Mouse (Mus musculus) forebrain, postnatal 0 days (tissue): ENCODE measurements at regions not wholly inside any gene's neighbourhood (a gene's known extent, or its start where the extent isn't known, plus 50 kb on each side); places are given as distances from the start of the nearest gene placed in this dataset.

ENCODE experiments used
- ATAC-seq: fragments of 200-750 bp; cut with Nextera tagmentation; 2 replicates; pipeline ENCODE4 v1.8.0; 2017; ENCODE audit warnings: mild to moderate bottlenecking, moderate library complexity
- DNase-seq: peaks from one replicate; pipeline ENCODE4 v3.0.0-alpha.2; 2015
- H3K27ac ChIP-seq: fragments of 300-500 bp; sonication (generic); 2 replicates; pipeline ENCODE4 v1.5.1; 2014; ENCODE audit warnings: low read depth, mild to moderate bottlenecking, antibody characterized with exemption, low read length, moderate library complexity, mixed read lengths
- H3K27me3 ChIP-seq: fragments of 300-500 bp; sonication (generic); 2 replicates; pipeline ENCODE4 v1.6.1; 2014; ENCODE audit warnings: mild to moderate bottlenecking, low read length, mixed read lengths; ENCODE audit not compliant: insufficient read depth
- H3K36me3 ChIP-seq: fragments of 300-500 bp; sonication (generic); 2 replicates; pipeline ENCODE4 v1.6.1; 2014; ENCODE audit warnings: mild to moderate bottlenecking, moderate library complexity; ENCODE audit not compliant: insufficient read depth
- H3K4me1 ChIP-seq: fragments of 300-500 bp; sonication (generic); 2 replicates; pipeline ENCODE4 v1.6.1; 2014; ENCODE audit warnings: antibody characterized with exemption; ENCODE audit not compliant: insufficient read depth
- H3K4me2 ChIP-seq: fragments of 300-500 bp; sonication (generic); 2 replicates; pipeline ENCODE4 v1.6.1; 2014; ENCODE audit warnings: low read depth, mild to moderate bottlenecking, moderate library complexity
- H3K4me3 ChIP-seq: fragments of 300-500 bp; sonication (generic); 2 replicates; pipeline ENCODE4 v1.5.1; 2014; ENCODE audit warnings: low read depth, low read length, mixed read lengths
- H3K9ac ChIP-seq: fragments of 300-500 bp; sonication (generic); 2 replicates; pipeline ENCODE4 v1.6.1; 2014; ENCODE audit warnings: mild to moderate bottlenecking
- H3K9me3 ChIP-seq: fragments of 300-500 bp; sonication (generic); 2 replicates; pipeline ENCODE4 v1.6.1; 2016; ENCODE audit warnings: low read length
- CTCF ChIP-seq: sonication (generic); IDR thresholded peaks from 2 replicates; pipeline ENCODE4 v1.5.1; 2016; ENCODE audit warnings: antibody characterized with exemption, control low read depth, low read depth
- WGBS: fragments of 180-500 bp; shearing (Covaris S2); extraction: QIAGEN DNeasy Blood & Tissue Kit; methylation state at CpG from one replicate; pipeline ENCODE4 v1.1.7; 2014; 5-methylcytosine and 5-hydroxymethylcytosine counted together

DNA sequence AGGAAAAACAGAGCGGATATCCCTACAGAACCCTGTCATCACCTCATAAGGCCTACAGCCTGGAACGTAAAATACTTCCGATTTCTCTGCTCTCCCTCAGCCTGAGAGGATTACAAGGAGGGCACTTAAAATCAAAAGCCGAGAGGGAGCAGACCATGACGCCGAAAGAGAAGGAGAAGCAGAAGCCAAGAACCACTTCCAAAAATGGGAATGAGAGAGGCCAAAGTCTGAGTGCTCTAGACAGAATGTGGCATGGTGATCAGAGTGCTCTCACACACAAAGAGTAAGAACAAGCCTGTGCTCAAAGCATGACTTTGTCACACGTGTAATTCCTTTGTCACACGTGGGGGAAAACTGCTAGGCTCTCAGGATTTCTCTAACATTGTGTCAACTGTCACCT is 125.9 kb downstream of the Hlx start:
- no peak overlapping the region for H3K4me3 ChIP-seq
- H3K4me2 ChIP-seq: no peak overlapping the region
- no peaks in the 10 kb centered on the region for H3K4me1 ChIP-seq
- ATAC-seq (no peak), DNase-seq (no peak)
- H3K9me3 ChIP-seq: no peaks in the 10 kb centered on the region
- H3K36me3 ChIP-seq: no peaks in the 10 kb centered on the region
- no peak overlapping the region for H3K27ac ChIP-seq
- 82% methylated on average over 8 of the region's 8 CpGs for WGBS
- no peaks in the 10 kb centered on the region for H3K27me3 ChIP-seq
- TF ChIP-seq CTCF: no peak
- H3K9ac ChIP-seq: no peak overlapping the region

DNA sequence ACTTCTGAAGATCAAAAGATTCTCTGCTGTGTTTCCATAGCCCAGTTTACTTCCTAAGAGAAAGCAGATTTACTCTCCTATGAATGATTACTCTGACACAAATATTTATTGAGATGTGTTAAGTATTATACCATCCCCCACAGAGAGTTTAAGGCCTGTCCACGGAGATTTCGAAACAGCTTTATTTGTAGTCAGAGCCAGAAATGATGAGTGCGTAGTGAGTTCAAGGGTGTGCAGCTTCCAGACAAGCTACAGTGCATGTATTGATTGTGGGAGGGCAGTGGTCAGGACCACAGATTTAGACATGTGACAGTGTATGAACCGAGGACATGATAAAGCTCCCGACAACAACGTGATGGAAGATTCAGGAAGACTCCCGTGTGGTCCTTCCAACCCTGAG is 126.8 kb downstream of the Hlx start:
- Histone ChIP-seq H3K27me3 (no peaks in the 10 kb centered on the region), H3K27ac (no peak overlapping the region), H3K4me2 (no peak overlapping the region), H3K36me3 (no peaks in the 10 kb centered on the region), H3K4me1 (no peaks in the 10 kb centered on the region), H3K9ac (no peak overlapping the region), H3K4me3 (no peak overlapping the region), H3K9me3 (no peaks in the 10 kb centered on the region)
- ATAC-seq: no peak
- no peak for DNase-seq
- 94% methylated on average over 7 of the region's 7 CpGs for WGBS
- TF ChIP-seq CTCF: no peak

- ATAC-seq (no peak), DNase-seq (no peak)
- Histone ChIP-seq H3K4me2 (no peak overlapping the region), H3K36me3 (no peaks in the 10 kb centered on the region), H3K4me1 (no peaks in the 10 kb centered on the region), H3K27me3 (no peaks in the 10 kb centered on the region), H3K9me3 (no peaks in the 10 kb centered on the region), H3K4me3 (no peak overlapping the region), H3K27ac (no peak overlapping the region), H3K9ac (no peak overlapping the region)
- WGBS: 93% methylated on average over 6 of the region's 6 CpGs
- no peak for TF ChIP-seq CTCF
These were observed 129.3 kb downstream of the Hlx start for GRCm38 (mm10) chr1:184603136-184603535.

DNA sequence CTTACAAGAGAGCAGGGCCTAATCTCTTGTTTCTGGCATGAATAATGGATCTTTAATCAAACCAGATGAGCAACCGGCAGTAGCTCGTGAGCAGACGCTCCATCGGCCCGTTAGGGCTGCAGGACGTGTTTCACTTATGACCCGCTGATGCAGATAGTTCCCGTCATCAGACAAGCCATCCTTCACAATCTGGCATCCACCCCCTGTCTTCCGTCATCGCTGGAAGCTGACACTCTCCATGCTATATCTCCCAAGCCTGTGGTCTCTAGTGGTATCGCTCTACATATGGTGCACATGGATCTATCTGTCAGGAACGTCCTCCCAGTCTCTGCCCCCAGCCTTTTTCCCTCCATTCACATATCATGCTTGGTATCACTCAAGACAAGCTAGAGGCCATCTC is 137.0 kb downstream of the Hlx start:
- no peaks in the 10 kb centered on the region for H3K4me1 ChIP-seq
- H3K4me3 ChIP-seq: no peak overlapping the region
- ATAC-seq (no peak), DNase-seq (no peak)
- 90% methylated on average over 12 of the region's 12 CpGs for WGBS
- H3K27me3 ChIP-seq: no peaks in the 10 kb centered on the region
- TF ChIP-seq CTCF: no peak
- H3K27ac ChIP-seq: no peak overlapping the region
- no peaks in the 10 kb centered on the region for H3K36me3 ChIP-seq
- H3K4me2 ChIP-seq: no peak overlapping the region
- H3K9ac ChIP-seq: no peak overlapping the region
- H3K9me3 ChIP-seq: no peaks in the 10 kb centered on the region

- whole genome bisulfite sequencing: 64% methylated on average over 7 of the region's 7 CpGs
- H3K9ac ChIP-seq: no peak overlapping the region
These were observed 141.8 kb downstream of the Hlx start for GRCm38 (mm10) chr1:184590634-184591033.

GRCm38 (mm10) chr1:184589277-184589676 is 143.1 kb downstream of the Hlx start:
- Histone ChIP-seq H3K4me3 (no peak overlapping the region), H3K36me3 (no peaks in the 10 kb centered on the region), H3K4me1 (no peaks in the 10 kb centered on the region), H3K27me3 (no peaks in the 10 kb centered on the region), H3K9me3 (no peaks in the 10 kb centered on the region), H3K9ac (no peak overlapping the region), H3K4me2 (no peak overlapping the region), H3K27ac (no peak overlapping the region)
- no peak for TF ChIP-seq CTCF
- WGBS: 83% methylated on average over 4 of the region's 4 CpGs
- DNase-seq: no peak
- no peak for ATAC-seq

More at GRCm38 (mm10) chr1:184590634-184591033, 141.8 kb downstream of the Hlx start:
- no peak overlapping the region for H3K4me2 ChIP-seq
- H3K27me3 ChIP-seq: no peaks in the 10 kb centered on the region
- H3K27ac ChIP-seq: no peak overlapping the region
- H3K36me3 ChIP-seq: no peaks in the 10 kb centered on the region
- no peak for DNase-seq
- H3K4me1 ChIP-seq: no peaks in the 10 kb centered on the region
- TF ChIP-seq CTCF: no peak
- no peak overlapping the region for H3K4me3 ChIP-seq
- ATAC-seq: no peak
- no peaks in the 10 kb centered on the region for H3K9me3 ChIP-seq

GRCm38 (mm10) chr1:184584505-184584874 is 147.9 kb downstream of the Hlx start:
- WGBS: 85% methylated on average over 12 of the region's 12 CpGs
- ATAC-seq (no peak), DNase-seq (no peak)
- H3K9ac ChIP-seq: no peak overlapping the region
- no peak for TF ChIP-seq CTCF
- no peak overlapping the region for H3K27ac ChIP-seq
- no peaks in the 10 kb centered on the region for H3K36me3 ChIP-seq
- H3K9me3 ChIP-seq: no peaks in the 10 kb centered on the region
- H3K4me3 ChIP-seq: no peak overlapping the region
- no peaks in the 10 kb centered on the region for H3K4me1 ChIP-seq
- H3K4me2 ChIP-seq: no peak overlapping the region
- no peaks in the 10 kb centered on the region for H3K27me3 ChIP-seq
